Mouse (Mus musculus): ENCODE data around the gene Cacna2d3.

DNA sequence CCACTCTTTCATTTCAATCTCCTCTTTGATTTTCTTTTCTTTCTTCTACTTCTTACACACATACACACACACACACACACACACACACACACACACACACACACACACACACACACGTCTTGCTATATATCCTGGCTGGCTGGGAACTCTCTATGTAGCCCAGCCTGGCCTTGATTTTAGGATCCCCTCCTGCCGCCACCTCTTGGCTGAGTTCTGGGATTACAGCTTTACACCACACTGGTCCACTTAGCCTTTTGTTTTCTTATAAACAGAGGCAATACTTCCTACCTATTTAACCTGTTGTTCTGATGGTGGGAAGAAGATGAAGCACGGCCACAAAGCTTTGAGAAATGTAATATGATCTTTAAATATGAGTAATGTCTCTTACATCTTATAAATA lies 741.2 kb downstream of the Cacna2d3 start:
- TF ChIP-seq POLR2A (IDR thresholded peaks at IDR 0.05; ENCODE audit: control insufficient read depth in 1 of 2, insufficient read depth in 1 of 2, low read depth in 1 of 2, low read length in 2 of 2, poor library complexity in 1 of 2), result no peak
- TF ChIP-seq RCOR1 (IDR thresholded peaks at IDR 0.05; ENCODE audit: low read depth, low read length), result no peak
- no peak for TF ChIP-seq CTCF (IDR thresholded peaks at IDR 0.05 in 2 of 3, conservative IDR thresholded peaks at IDR 0.05 in 1 of 3; ENCODE audit: control insufficient read depth in 1 of 3, insufficient read depth in 1 of 3, low read depth in 2 of 3, low read length in 3 of 3, poor library complexity in 1 of 3, severe bottlenecking in 1 of 3)
- no peak for TF ChIP-seq USF1 (IDR thresholded peaks at IDR 0.05; ENCODE audit: low read depth, low read length)
- TF ChIP-seq TAL1 (IDR thresholded peaks at IDR 0.05; ENCODE audit: low read length), result no peak
- TF ChIP-seq ZC3H11A (IDR thresholded peaks at IDR 0.05; ENCODE audit: low read depth, low read length), result no peak

All from MEL (cell line).